Mouse (Mus musculus) intestine, embryonic 16.5 days (tissue): ENCODE measurements around the gene Erc1. TPM values are rescaled to one million over a fixed set of nuclear protein-coding genes. Genes with fewer than 3 reads are reported as not detected.

Experiments used
- ATAC-seq: fragments of 200-750 bp; cut with Nextera tagmentation; 2 replicates; pipeline ENCODE4 v1.8.0; 2017; ENCODE audit warnings: moderate TSS enrichment, moderate library complexity
- H3K27ac ChIP-seq: fragments of 300-500 bp; sonication (generic); 2 replicates; pipeline ENCODE4 v1.5.1; 2014; ENCODE audit warnings: mild to moderate bottlenecking, low read length
- H3K27me3 ChIP-seq: fragments of 300-500 bp; sonication (generic); replicated peaks from 2 replicates; pipeline ENCODE4 v1.6.1; 2014; ENCODE audit warnings: low read length, control low read depth, mixed read lengths; ENCODE audit not compliant: control insufficient read depth, insufficient read depth
- H3K36me3 ChIP-seq: fragments of 300-500 bp; sonication (generic); 2 replicates; pipeline ENCODE4 v1.6.1; 2014; ENCODE audit warnings: low read length, control low read depth; ENCODE audit not compliant: control insufficient read depth, insufficient read depth
- H3K4me1 ChIP-seq: fragments of 300-500 bp; sonication (generic); 2 replicates; pipeline ENCODE4 v1.6.1; 2014; ENCODE audit warnings: low read length, control low read depth, mixed read lengths; ENCODE audit not compliant: control insufficient read depth, insufficient read depth
- H3K4me2 ChIP-seq: fragments of 300-500 bp; sonication (generic); 2 replicates; pipeline ENCODE4 v1.6.1; 2014; ENCODE audit warnings: low read depth, low read length, control low read depth
- H3K4me3 ChIP-seq: fragments of 300-500 bp; sonication (generic); 2 replicates; pipeline ENCODE4 v1.5.1; 2014; ENCODE audit warnings: mild to moderate bottlenecking, low read length
- H3K9ac ChIP-seq: fragments of 300-500 bp; sonication (generic); 2 replicates; pipeline ENCODE4 v1.6.1; 2014; ENCODE audit warnings: low read depth, low read length
- H3K9me3 ChIP-seq: fragments of 300-500 bp; sonication (generic); 2 replicates; pipeline ENCODE4 v1.6.1; 2016; ENCODE audit warnings: low read length, control low read depth; ENCODE audit not compliant: control insufficient read depth
- WGBS: fragments of 180-500 bp; shearing (Covaris S2); extraction: QIAGEN DNeasy Blood & Tissue Kit; methylation state at CpG from one replicate; pipeline ENCODE4 v1.1.7; 2014; 5-methylcytosine and 5-hydroxymethylcytosine counted together
- polyA plus RNA-seq: library from polyadenylated mRNA; unstranded; fragments of >200 nt; fragmentation: Nextera tagmentation; extraction: Ambion mirVana; gene quantifications from 2 replicates; pipeline ENCODE4 v1.2.1, GENCODE M21; 2015

Gene Erc1
- polyA plus RNA-seq, 1 experiment from 2014 or later: 8.0 TPM

GRCm38 (mm10) chr6:119535867-119536266 lies 312.1 kb downstream of the Erc1 start:
- WGBS: 75% methylated on average over 12 of the region's 12 CpGs
- Histone ChIP-seq H3K4me1 (no peaks in the 10 kb centered on the region), H3K9me3 (no peaks in the 10 kb centered on the region), H3K27ac (no peak overlapping the region), H3K27me3 (no peaks in the 10 kb centered on the region), H3K4me2 (no peak overlapping the region), H3K9ac (no peak overlapping the region), H3K36me3 (no peaks in the 10 kb centered on the region), H3K4me3 (no peak overlapping the region)
- ATAC-seq: no peak

- no peak overlapping the region for H3K27ac ChIP-seq
- H3K9me3 ChIP-seq: no peaks in the 10 kb centered on the region
- no peaks in the 10 kb centered on the region for H3K36me3 ChIP-seq
- no peak overlapping the region for H3K4me2 ChIP-seq
- H3K4me3 ChIP-seq: no peak overlapping the region
- no peak for ATAC-seq
- H3K27me3 ChIP-seq: no peaks in the 10 kb centered on the region
- 75% methylated on average over 9 of the region's 9 CpGs for WGBS
- no peaks in the 10 kb centered on the region for H3K4me1 ChIP-seq
- H3K9ac ChIP-seq: no peak overlapping the region
Measured at GRCm38 (mm10) chr6:119533170-119533709, 314.7 kb downstream of the Erc1 start.

GRCm38 (mm10) chr6:119529659-119530058 lies 318.3 kb downstream of the Erc1 start:
- Histone ChIP-seq H3K4me1 (no peaks in the 10 kb centered on the region), H3K9me3 (no peaks in the 10 kb centered on the region), H3K9ac (no peak overlapping the region), H3K36me3 (no peaks in the 10 kb centered on the region), H3K27ac (no peak overlapping the region), H3K4me3 (no peak overlapping the region), H3K27me3 (no peaks in the 10 kb centered on the region), H3K4me2 (no peak overlapping the region)
- ATAC-seq: no peak
- WGBS: 91% methylated on average over 3 of the region's 3 CpGs

- H3K36me3 ChIP-seq: no peaks in the 10 kb centered on the region
- 67% methylated on average over 5 of the region's 5 CpGs for WGBS
- H3K9me3 ChIP-seq: no peaks in the 10 kb centered on the region
- H3K9ac ChIP-seq: no peak overlapping the region
- no peak overlapping the region for H3K27ac ChIP-seq
- H3K4me1 ChIP-seq: no peaks in the 10 kb centered on the region
- no peak overlapping the region for H3K4me2 ChIP-seq
- no peak for ATAC-seq
- H3K4me3 ChIP-seq: no peak overlapping the region
- H3K27me3 ChIP-seq: no peaks in the 10 kb centered on the region
Measured at GRCm38 (mm10) chr6:119526498-119526897, 321.5 kb downstream of the Erc1 start.

- H3K4me3 ChIP-seq: no peak overlapping the region
- H3K9me3 ChIP-seq: no peaks in the 10 kb centered on the region
- H3K9ac ChIP-seq: no peak overlapping the region
- 46% methylated on average over 3 of the region's 3 CpGs for WGBS
- H3K36me3 ChIP-seq: no peaks in the 10 kb centered on the region
- no peak for ATAC-seq
- no peaks in the 10 kb centered on the region for H3K4me1 ChIP-seq
- no peak overlapping the region for H3K4me2 ChIP-seq
- H3K27me3 ChIP-seq: no peaks in the 10 kb centered on the region
- H3K27ac ChIP-seq: no peak overlapping the region
Measured at GRCm38 (mm10) chr6:119521931-119522391, 326.0 kb downstream of the Erc1 start.

GRCm38 (mm10) chr6:119521482-119521900 lies 326.5 kb downstream of the Erc1 start:
- ATAC-seq: no peak
- H3K4me1 ChIP-seq: no peaks in the 10 kb centered on the region
- H3K36me3 ChIP-seq: no peaks in the 10 kb centered on the region
- 80% methylated on average over 3 of the region's 3 CpGs for WGBS
- no peaks in the 10 kb centered on the region for H3K9me3 ChIP-seq
- H3K27ac ChIP-seq: no peak overlapping the region
- H3K4me3 ChIP-seq: no peak overlapping the region
- no peak overlapping the region for H3K4me2 ChIP-seq
- no peaks in the 10 kb centered on the region for H3K27me3 ChIP-seq
- no peak overlapping the region for H3K9ac ChIP-seq

Other genes with a start within 250 kb of the Erc1 start
- 15.6 and 17.4 TPM in 2 replicates for gene Rad52, start 54.5 kb upstream of the Erc1 start, polyA plus RNA-seq
- 27.0 and 29.6 TPM in 2 replicates for gene Wnk1, start 190.5 kb upstream of the Erc1 start, polyA plus RNA-seq
- gene Ninj2, start 245.2 kb upstream of the Erc1 start, polyA plus RNA-seq: 0.16 TPM in 1 of 2 replicates, not detected in the other